Mouse (Mus musculus) heart, postnatal 0 days (tissue): ENCODE results near the gene Itpa. TPM values are rescaled to one million over a fixed set of nuclear protein-coding genes. Genes with fewer than 3 reads are reported as not detected.

ENCODE experiments used
- ATAC-seq: fragments of 200-750 bp; cut with Nextera tagmentation; 2 replicates; pipeline ENCODE4 v1.8.0; 2017; ENCODE audit warnings: low read depth, moderate number of reproducible peaks, moderate library complexity; ENCODE audit not compliant: insufficient read depth
- DNase-seq: peaks from one replicate; pipeline ENCODE4 v3.0.0-alpha.2; 2016; ENCODE audit warnings: low spot score
- H3K27ac ChIP-seq: fragments of 300-500 bp; sonication (generic); 2 replicates; pipeline ENCODE4 v1.5.1; 2014; ENCODE audit warnings: low read depth, mild to moderate bottlenecking
- H3K27me3 ChIP-seq: fragments of 300-500 bp; sonication (generic); 2 replicates; pipeline ENCODE4 v1.6.1; 2014; ENCODE audit warnings: low read length, mixed read lengths; ENCODE audit not compliant: control insufficient read depth, insufficient read depth
- H3K36me3 ChIP-seq: fragments of 300-500 bp; sonication (generic); replicated peaks from 2 replicates; pipeline ENCODE4 v1.6.1; 2014; ENCODE audit warnings: low read length, mixed read lengths; ENCODE audit not compliant: control insufficient read depth, insufficient read depth
- H3K4me1 ChIP-seq: fragments of 300-500 bp; sonication (generic); 2 replicates; pipeline ENCODE4 v1.6.1; 2014; ENCODE audit warnings: antibody characterized with exemption; ENCODE audit not compliant: control insufficient read depth, insufficient read depth
- H3K4me2 ChIP-seq: fragments of 300-500 bp; sonication (generic); 2 replicates; pipeline ENCODE4 v1.6.1; 2014; ENCODE audit warnings: low read depth, mild to moderate bottlenecking, low read length, moderate library complexity
- H3K4me3 ChIP-seq: fragments of 300-500 bp; sonication (generic); 2 replicates; pipeline ENCODE4 v1.5.1; 2014; ENCODE audit warnings: low read depth, low read length
- H3K9ac ChIP-seq: fragments of 300-500 bp; sonication (generic); replicated peaks from 2 replicates; pipeline ENCODE4 v1.6.1; 2014; ENCODE audit warnings: low read depth, low read length, mixed read lengths
- H3K9me3 ChIP-seq: fragments of 300-500 bp; sonication (generic); replicated peaks from 2 replicates; pipeline ENCODE4 v1.6.1; 2016; ENCODE audit warnings: low read length; ENCODE audit not compliant: control insufficient read depth
- CTCF ChIP-seq: IDR thresholded peaks from 2 replicates; pipeline ENCODE4 v1.5.1; 2016; ENCODE audit warnings: antibody characterized with exemption, control low read depth, low read depth
- EP300 ChIP-seq: IDR thresholded peaks from 2 replicates; pipeline ENCODE4 v1.6.1; 2016; ENCODE audit warnings: antibody characterized with exemption, low read depth
- WGBS: fragments of 180-500 bp; shearing (Covaris S2); extraction: QIAGEN DNeasy Blood & Tissue Kit; methylation state at CpG from one replicate; pipeline ENCODE4 v1.1.7; 2014; 5-methylcytosine and 5-hydroxymethylcytosine counted together
- polyA plus RNA-seq: library from polyadenylated mRNA; unstranded; fragments of >200 nt; fragmentation: Nextera tagmentation; extraction: Ambion mirVana; gene quantifications from 2 replicates; pipeline ENCODE4 v1.2.1, GENCODE M21; 2015
- total RNA-seq: library from RNA; depleted of rRNA; stranded (reverse); fragments of >200 nt; gene quantifications from 2 replicates; pipeline ENCODE4 v1.2.3, GENCODE M21; 2014; ENCODE audit warnings: low replicate concordance

Itpa gene
- total and polyA plus RNA-seq, 2 experiments from 2014 or later, result 67.3 to 100 TPM

- no peak overlapping the region for H3K27ac ChIP-seq
Measured at GRCm38 (mm10) chr2:130679899-130680298, 12.5 kb downstream of the Itpa start.

GRCm38 (mm10) chr2:130681531-130681930, 14.1 kb downstream of the Itpa start:
- no peak for DNase-seq
- no peak for ATAC-seq
- no peak overlapping the region for H3K4me2 ChIP-seq
- no peak overlapping the region for H3K4me3 ChIP-seq
- TF ChIP-seq CTCF (no peak), EP300 (no peak)
- no peak overlapping the region for H3K9ac ChIP-seq
- no peaks in the 10 kb centered on the region for H3K4me1 ChIP-seq
- H3K27me3 ChIP-seq, result no peaks in the 10 kb centered on the region
- no peak overlapping the region for H3K27ac ChIP-seq
- WGBS, result 70% methylated on average over 3 of the region's 3 CpGs
- peaks cover 69% of the 10 kb centered on the region for H3K36me3 ChIP-seq
- H3K9me3 ChIP-seq, result no peaks in the 10 kb centered on the region

More at GRCm38 (mm10) chr2:130679899-130680298, 12.5 kb downstream of the Itpa start:
- whole genome bisulfite sequencing, result 94% methylated on average over 6 of the region's 6 CpGs
- Histone ChIP-seq H3K9ac (no peak overlapping the region), H3K9me3 (no peaks in the 10 kb centered on the region), H3K4me1 (no peaks in the 10 kb centered on the region), H3K27me3 (no peaks in the 10 kb centered on the region), H3K36me3 (peaks cover 85% of the 10 kb centered on the region), H3K4me3 (no peak overlapping the region), H3K4me2 (no peak overlapping the region)
- DNase-seq (no peak), ATAC-seq (no peak)
- TF ChIP-seq EP300 (no peak), CTCF (no peak)

GRCm38 (mm10) chr2:130685426-130685825, 18.0 kb downstream of the Itpa start:
- H3K9me3 ChIP-seq, result no peaks in the 10 kb centered on the region
- no peak for TF ChIP-seq CTCF
- TF ChIP-seq EP300, result no peak
- H3K4me1 ChIP-seq, result no peaks in the 10 kb centered on the region
- 78% methylated on average over 9 of the region's 9 CpGs for WGBS
- no peak overlapping the region for H3K27ac ChIP-seq
- no peak overlapping the region for H3K4me3 ChIP-seq
- ATAC-seq (no peak), DNase-seq (no peak)
- no peaks in the 10 kb centered on the region for H3K27me3 ChIP-seq
- H3K9ac ChIP-seq, result no peak overlapping the region
- peaks cover 30% of the 10 kb centered on the region for H3K36me3 ChIP-seq
- no peak overlapping the region for H3K4me2 ChIP-seq

- H3K27ac ChIP-seq, result no peak overlapping the region
- peaks cover under 1% of the 10 kb centered on the region; the same call in 1 of the 2 replicates for H3K36me3 ChIP-seq
- no peaks in the 10 kb centered on the region for H3K27me3 ChIP-seq
- no peak overlapping the region for H3K4me3 ChIP-seq
- no peaks in the 10 kb centered on the region for H3K9me3 ChIP-seq
- ATAC-seq (no peak), DNase-seq (no peak)
- H3K4me2 ChIP-seq, result no peak overlapping the region
- no peak overlapping the region for H3K9ac ChIP-seq
- H3K4me1 ChIP-seq, result no peaks in the 10 kb centered on the region
- 57% methylated on average over 2 of the region's 2 CpGs for WGBS
- TF ChIP-seq CTCF, result no peak
Measured at GRCm38 (mm10) chr2:130689011-130689410, 21.6 kb downstream of the Itpa start.

- TF ChIP-seq EP300 (no peak), CTCF (no peak)
- no peak overlapping the region for H3K9ac ChIP-seq
- ATAC-seq (no peak), DNase-seq (no peak)
- H3K4me1 ChIP-seq, result 0 out of 2 replicates have a peak, but pooled peaks cover 7% of the 10 kb centered on the region
- H3K4me3 ChIP-seq, result no peak overlapping the region
- H3K9me3 ChIP-seq, result no peaks in the 10 kb centered on the region
- H3K36me3 ChIP-seq, result no peaks in the 10 kb centered on the region
- H3K27me3 ChIP-seq, result peaks cover 34% of the 10 kb centered on the region
- 31% methylated on average over 3 of the region's 3 CpGs for WGBS
- H3K4me2 ChIP-seq, result no peak overlapping the region
- H3K27ac ChIP-seq, result no peak overlapping the region
Measured at GRCm38 (mm10) chr2:130693563-130693962, 26.2 kb downstream of the Itpa start.

GRCm38 (mm10) chr2:130696700-130697152, 29.3 kb downstream of the Itpa start:
- DNase-seq (no peak), ATAC-seq (peak; percentile 31; the same call in 1 of the 2 replicates)
- peaks cover 46% of the 10 kb centered on the region for H3K27me3 ChIP-seq
- H3K9ac ChIP-seq, result peak overlapping the region; percentile 34; the same call in 1 of the 2 replicates
- peak overlapping the region; percentile 93 for H3K4me2 ChIP-seq
- no peaks in the 10 kb centered on the region for H3K36me3 ChIP-seq
- TF ChIP-seq CTCF, result no peak
- TF ChIP-seq EP300, result no peak
- no peaks in the 10 kb centered on the region for H3K9me3 ChIP-seq
- peak overlapping the region; percentile 58 for H3K4me3 ChIP-seq
- 0 out of 2 replicates have a peak, but pooled peaks cover 7% of the 10 kb centered on the region for H3K4me1 ChIP-seq
- 1% methylated on average over 30 of the region's 31 CpGs for WGBS
- no peak overlapping the region for H3K27ac ChIP-seq
